Mouse (Mus musculus): ENCODE measurements around the gene Sgk1. TPM values are rescaled to one million over a fixed set of nuclear protein-coding genes. Genes with fewer than 3 reads are reported as not detected.

Gene Sgk1
- 41.4 and 44.3 TPM in 2 replicates for polyA plus RNA-seq (2014; fragmentation: Nextera tagmentation; extraction: Ambion mirVana)

- H3K4me2 ChIP-seq (replicated peaks) = peak within 1 kb of the TSS; percentile 70
- H3K27me3 ChIP-seq (ENCODE audit: control insufficient read depth, insufficient read depth, low read length) = no peaks in the 10 kb centered on the region
- peaks cover 25% of the 10 kb centered on the region; the same call in 1 of the 2 replicates for H3K4me1 ChIP-seq (replicated peaks; ENCODE audit: control insufficient read depth, insufficient read depth, low read length)
- peak; percentile 69 for DNase-seq (ENCODE audit: low spot score)
- peak; percentile 91 for ATAC-seq (ENCODE audit: low FRiP score)
- WGBS = under 1% methylated on average over 36 of the region's 36 CpGs
- peak within 1 kb of the TSS; percentile 54 for H3K4me3 ChIP-seq (replicated peaks; ENCODE audit: low read length)
- H3K27ac ChIP-seq = peak within 1 kb of the TSS; percentile 96
- no peaks in the 10 kb centered on the region for H3K36me3 ChIP-seq (replicated peaks; ENCODE audit: control insufficient read depth, insufficient read depth)
- peak within 1 kb of the TSS; percentile 78 for H3K9ac ChIP-seq
- H3K9me3 ChIP-seq (ENCODE audit: control insufficient read depth, low read length) = no peaks in the 10 kb centered on the region
Measured at GRCm38 (mm10) chr10:21882184-21883081, at the start of gene Sgk1. Gene Sgk1 (plus strand): TSS chr10:21882184.

DNA sequence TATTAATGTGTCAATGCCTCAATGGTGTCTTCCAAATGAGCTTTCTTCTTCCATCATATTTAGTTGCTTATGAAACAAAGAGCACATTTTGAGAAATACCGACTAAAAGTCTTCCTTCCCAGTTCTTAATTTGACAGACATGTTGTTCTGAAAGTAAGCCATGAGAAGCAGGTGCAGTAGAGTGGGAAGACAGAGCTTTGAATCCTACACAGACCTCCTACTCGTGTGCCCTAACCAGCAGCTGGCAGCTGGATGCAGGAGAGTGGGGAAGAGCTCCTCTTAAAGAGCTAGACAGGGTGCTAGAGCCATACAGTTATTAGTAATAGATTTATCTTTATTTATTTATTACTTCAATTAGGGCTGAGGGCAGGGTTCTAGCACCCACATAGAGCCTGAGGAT is 49.7 kb upstream of the Sgk1 start:
- Histone ChIP-seq H3K36me3 (replicated peaks; ENCODE audit: control insufficient read depth, insufficient read depth) (no peaks in the 10 kb centered on the region), H3K9ac (no peak overlapping the region), H3K27ac (no peak overlapping the region), H3K4me1 (replicated peaks; ENCODE audit: control insufficient read depth, insufficient read depth, low read length) (no peaks in the 10 kb centered on the region; the same call in 1 of the 2 replicates), H3K9me3 (ENCODE audit: control insufficient read depth, low read length) (no peaks in the 10 kb centered on the region), H3K4me3 (replicated peaks; ENCODE audit: low read length) (no peak overlapping the region), H3K4me2 (replicated peaks) (no peak overlapping the region), H3K27me3 (ENCODE audit: control insufficient read depth, insufficient read depth, low read length) (no peaks in the 10 kb centered on the region)
- ATAC-seq (ENCODE audit: low FRiP score) (no peak), DNase-seq (ENCODE audit: low spot score) (no peak)
- WGBS = 87% methylated on average over 2 of the region's 2 CpGs

DNA sequence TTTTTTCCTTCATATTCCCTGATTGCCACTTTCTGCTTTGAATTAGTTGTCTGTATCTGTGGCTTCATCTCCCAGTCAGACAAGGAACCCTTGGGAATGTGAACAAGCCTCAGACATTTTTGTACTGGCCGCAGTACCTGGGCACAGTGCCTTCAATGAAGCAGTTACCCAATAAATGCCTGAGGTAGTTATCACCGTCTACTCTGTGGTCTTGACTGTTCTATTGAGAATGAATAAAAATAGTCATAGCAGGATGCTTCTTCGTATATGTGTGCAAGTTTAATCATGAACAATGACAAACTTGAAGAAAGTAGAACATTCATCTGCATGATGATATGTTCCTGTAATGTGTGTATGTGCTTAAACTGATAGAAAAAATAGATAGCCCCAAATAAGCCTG is 48.2 kb upstream of the Sgk1 start:
- H3K4me2 ChIP-seq (replicated peaks) = no peak overlapping the region
- DNase-seq (ENCODE audit: low spot score) = no peak
- H3K36me3 ChIP-seq (replicated peaks; ENCODE audit: control insufficient read depth, insufficient read depth) = no peaks in the 10 kb centered on the region
- no peaks in the 10 kb centered on the region; the same call in 1 of the 2 replicates for H3K4me1 ChIP-seq (replicated peaks; ENCODE audit: control insufficient read depth, insufficient read depth, low read length)
- H3K4me3 ChIP-seq (replicated peaks; ENCODE audit: low read length) = no peak overlapping the region
- H3K27me3 ChIP-seq (ENCODE audit: control insufficient read depth, insufficient read depth, low read length) = no peaks in the 10 kb centered on the region
- ATAC-seq (ENCODE audit: low FRiP score) = no peak
- H3K27ac ChIP-seq = no peak overlapping the region
- 87% methylated on average over 3 of the region's 3 CpGs for WGBS
- H3K9me3 ChIP-seq (ENCODE audit: control insufficient read depth, low read length) = no peaks in the 10 kb centered on the region
- H3K9ac ChIP-seq = no peak overlapping the region

GRCm38 (mm10) chr10:21835077-21835476 is 46.9 kb upstream of the Sgk1 start:
- ATAC-seq (ENCODE audit: low FRiP score) = no peak
- H3K27ac ChIP-seq = no peak overlapping the region

GRCm38 (mm10) chr10:21839248-21840155 is 42.5 kb upstream of the Sgk1 start:
- DNase-seq (ENCODE audit: low spot score) (no peak), ATAC-seq (ENCODE audit: low FRiP score) (no peak)
- Histone ChIP-seq H3K9me3 (ENCODE audit: control insufficient read depth, low read length) (no peaks in the 10 kb centered on the region), H3K4me3 (replicated peaks; ENCODE audit: low read length) (no peak overlapping the region), H3K9ac (no peak overlapping the region), H3K27ac (no peak overlapping the region), H3K36me3 (replicated peaks; ENCODE audit: control insufficient read depth, insufficient read depth) (no peaks in the 10 kb centered on the region), H3K4me1 (replicated peaks; ENCODE audit: control insufficient read depth, insufficient read depth, low read length) (no peaks in the 10 kb centered on the region; the same call in 1 of the 2 replicates), H3K4me2 (replicated peaks) (no peak overlapping the region), H3K27me3 (ENCODE audit: control insufficient read depth, insufficient read depth, low read length) (no peaks in the 10 kb centered on the region)
- 71% methylated on average over 13 of the region's 13 CpGs for WGBS

More at GRCm38 (mm10) chr10:21835077-21835476, 46.9 kb upstream of the Sgk1 start:
- H3K9me3 ChIP-seq (ENCODE audit: control insufficient read depth, low read length) = no peaks in the 10 kb centered on the region
- no peak for DNase-seq (ENCODE audit: low spot score)
- H3K27me3 ChIP-seq (ENCODE audit: control insufficient read depth, insufficient read depth, low read length) = no peaks in the 10 kb centered on the region
- H3K4me1 ChIP-seq (replicated peaks; ENCODE audit: control insufficient read depth, insufficient read depth, low read length) = no peaks in the 10 kb centered on the region; the same call in 1 of the 2 replicates
- 56% methylated on average over 7 of the region's 7 CpGs for WGBS
- H3K36me3 ChIP-seq (replicated peaks; ENCODE audit: control insufficient read depth, insufficient read depth) = no peaks in the 10 kb centered on the region
- H3K4me3 ChIP-seq (replicated peaks; ENCODE audit: low read length) = no peak overlapping the region
- no peak overlapping the region for H3K4me2 ChIP-seq (replicated peaks)
- no peak overlapping the region for H3K9ac ChIP-seq

DNA sequence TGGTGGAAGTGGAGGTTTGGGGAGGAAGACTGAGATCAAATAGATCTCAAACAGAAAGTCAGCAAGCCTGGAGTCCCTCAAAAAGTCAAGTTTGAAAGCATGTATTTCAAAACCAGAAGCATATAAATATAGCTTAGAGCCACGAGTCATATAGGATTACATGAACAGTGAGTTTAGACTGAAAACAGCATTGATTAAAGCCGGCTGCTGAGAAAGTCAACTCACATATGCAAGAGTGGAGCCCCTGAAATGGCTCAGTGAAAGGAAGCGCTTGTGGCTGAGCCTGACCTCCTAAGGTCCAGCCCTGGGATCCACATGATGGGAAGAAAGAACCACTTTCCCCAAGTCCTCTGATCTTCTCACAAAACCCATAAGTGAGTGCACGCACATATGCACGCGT is 38.7 kb upstream of the Sgk1 start:
- Histone ChIP-seq H3K36me3 (replicated peaks; ENCODE audit: control insufficient read depth, insufficient read depth) (no peaks in the 10 kb centered on the region), H3K27ac (no peak overlapping the region), H3K4me3 (replicated peaks; ENCODE audit: low read length) (no peak overlapping the region), H3K27me3 (ENCODE audit: control insufficient read depth, insufficient read depth, low read length) (no peaks in the 10 kb centered on the region), H3K4me2 (replicated peaks) (no peak overlapping the region), H3K9me3 (ENCODE audit: control insufficient read depth, low read length) (no peaks in the 10 kb centered on the region), H3K4me1 (replicated peaks; ENCODE audit: control insufficient read depth, insufficient read depth, low read length) (no peaks in the 10 kb centered on the region), H3K9ac (no peak overlapping the region)
- ATAC-seq (ENCODE audit: low FRiP score) = no peak
- no peak for DNase-seq (ENCODE audit: low spot score)
- WGBS = 90% methylated on average over 6 of the region's 6 CpGs

- DNase-seq (ENCODE audit: low spot score) = no peak
- Histone ChIP-seq H3K27ac (no peak overlapping the region), H3K4me3 (replicated peaks; ENCODE audit: low read length) (no peak overlapping the region), H3K36me3 (replicated peaks; ENCODE audit: control insufficient read depth, insufficient read depth) (no peaks in the 10 kb centered on the region), H3K4me2 (replicated peaks) (no peak overlapping the region), H3K27me3 (ENCODE audit: control insufficient read depth, insufficient read depth, low read length) (no peaks in the 10 kb centered on the region), H3K9me3 (ENCODE audit: control insufficient read depth, low read length) (no peaks in the 10 kb centered on the region), H3K4me1 (replicated peaks; ENCODE audit: control insufficient read depth, insufficient read depth, low read length) (no peaks in the 10 kb centered on the region), H3K9ac (no peak overlapping the region)
- ATAC-seq (ENCODE audit: low FRiP score) = no peak
- WGBS = 69% methylated on average over 8 of the region's 8 CpGs
Measured at GRCm38 (mm10) chr10:21843861-21844260, 38.1 kb upstream of the Sgk1 start.

GRCm38 (mm10) chr10:21844391-21844790 is 37.6 kb upstream of the Sgk1 start:
- Histone ChIP-seq H3K36me3 (replicated peaks; ENCODE audit: control insufficient read depth, insufficient read depth) (no peaks in the 10 kb centered on the region), H3K4me2 (replicated peaks) (no peak overlapping the region), H3K4me1 (replicated peaks; ENCODE audit: control insufficient read depth, insufficient read depth, low read length) (no peaks in the 10 kb centered on the region), H3K9me3 (ENCODE audit: control insufficient read depth, low read length) (no peaks in the 10 kb centered on the region), H3K27me3 (ENCODE audit: control insufficient read depth, insufficient read depth, low read length) (no peaks in the 10 kb centered on the region), H3K4me3 (replicated peaks; ENCODE audit: low read length) (no peak overlapping the region), H3K9ac (no peak overlapping the region), H3K27ac (no peak overlapping the region)
- 34% methylated on average over 7 of the region's 7 CpGs for WGBS
- DNase-seq (ENCODE audit: low spot score) (no peak), ATAC-seq (ENCODE audit: low FRiP score) (no peak)
